ENCODE assay signal across 24 mouse cellular contexts in genomic region chr13:55871410-55871809, GRCm38 (mm10). TPM values are rescaled to one million over a fixed set of nuclear protein-coding genes. Genes with fewer than 3 reads are reported as not detected.
DNase-seq lines count a peak whose midpoint lies in the region; ATAC-seq and TF ChIP-seq lines count a peak whose summit lies in the region.
"Had no signal": no experiment of that assay in that cellular context is flagged by ENCODE, and none has a peak within 500 bp of the region (broad histone marks: within the 10 kb centered on the region; RNA-seq: fewer than 3 reads in every experiment).

No protein-coding gene starts in this region.

- H3K36me3 ChIP-seq in liver, adult 2 months (ENCODE audit: control insufficient read depth, insufficient read depth, low read length), result no peaks in the 10 kb centered on the region
- no peaks in the 10 kb centered on the region for H3K36me3 ChIP-seq in liver, embryonic 12.5 days
- H3K36me3 ChIP-seq in testis, adult 2 months (ENCODE audit: control insufficient read depth, insufficient read depth, low read length), result no peaks in the 10 kb centered on the region
- H3K36me3 ChIP-seq: embryonic facial prominence, embryonic 10.5 days; G1E; heart, embryonic 13.5 days; hindbrain, embryonic 13.5 days had no signal

- H3K27ac ChIP-seq in liver, adult 2 months (replicated peaks; ENCODE audit: insufficient read depth, low read depth, low read length), result no peak overlapping the region
- no peak overlapping the region for H3K27ac ChIP-seq in liver, embryonic 12.5 days
- H3K27ac ChIP-seq in testis, adult 2 months (ENCODE audit: control insufficient read depth, insufficient read depth, low read depth, low read length), result no peak overlapping the region
- no peak overlapping the region for H3K27ac ChIP-seq in bone marrow, adult 2 months (ENCODE audit: control insufficient read depth, insufficient read depth, low read depth, low read length, poor library complexity)
- H3K27ac ChIP-seq: embryonic facial prominence, embryonic 10.5 days; forebrain, embryonic 13.5 days; heart, embryonic 13.5 days; hindbrain, embryonic 13.5 days; hindbrain, postnatal 0 days had no signal

- 83% methylated on average over 7 of the region's 7 CpGs for WGBS in liver, adult 2 months
- 64% methylated on average over 7 of the region's 7 CpGs for WGBS in liver, embryonic 12.5 days (ENCODE audit: insufficient replicate concordance)
- WGBS in bone marrow, adult 2 months, result 74% methylated on average over 7 of the region's 7 CpGs

- no peak for DNase-seq in liver, adult 2 months (ENCODE audit: extremely low read depth, low read depth, low spot score)
- DNase-seq in testis, postnatal 14 days (ENCODE audit: low spot score), result no peak
- DNase-seq in frontal cortex, postnatal 25 days (ENCODE audit: low spot score in 2 of 2), result no peak
- DNase-seq in gastrocnemius, adult 18-20 months (ENCODE audit: low spot score), result no peak
- DNase-seq: adrenal gland, postnatal 14 days; cerebellum, adult 18-20 months; cerebellum, adult 9-11 months; forebrain, postnatal 0 days; gastrocnemius, postnatal 36 days; heart, adult 11 months; heart, postnatal 36 days had no signal

- no peak for TF ChIP-seq POLR2A in liver, adult 2 months (IDR thresholded peaks at IDR 0.05; ENCODE audit: extremely low read depth, insufficient read depth, low read length)
- no peak for TF ChIP-seq POLR2A in testis, adult 2 months (IDR thresholded peaks at IDR 0.05; ENCODE audit: control insufficient read depth, low read depth, low read length)
- TF ChIP-seq POLR2A in bone marrow, adult 2 months (IDR thresholded peaks at IDR 0.05; ENCODE audit: borderline replicate concordance, control insufficient read depth, low read depth, low read length), result no peak

- no peak overlapping the region for H3K4me3 ChIP-seq in liver, adult 2 months (ENCODE audit: insufficient read depth, low read depth, low read length)
- no peak overlapping the region for H3K4me3 ChIP-seq in liver, embryonic 12.5 days
- H3K4me3 ChIP-seq in testis, adult 2 months (ENCODE audit: control insufficient read depth, low read depth, low read length), result no peak overlapping the region
- no peak overlapping the region for H3K4me3 ChIP-seq in bone marrow, adult 2 months (replicated peaks; ENCODE audit: control insufficient read depth, low read depth, low read length)
- H3K4me3 ChIP-seq: embryonic facial prominence, embryonic 10.5 days; forebrain, embryonic 13.5 days; heart, embryonic 13.5 days; hindbrain, embryonic 13.5 days had no signal

- H3K27me3 ChIP-seq in liver, adult 2 months (ENCODE audit: control insufficient read depth, insufficient read depth, low read length), result no peaks in the 10 kb centered on the region
- no peaks in the 10 kb centered on the region for H3K27me3 ChIP-seq in liver, embryonic 12.5 days (replicated peaks)
- no peaks in the 10 kb centered on the region for H3K27me3 ChIP-seq in testis, adult 2 months (ENCODE audit: control insufficient read depth, insufficient read depth, low read length)
- H3K27me3 ChIP-seq: forebrain, embryonic 13.5 days; heart, embryonic 13.5 days had no signal

- peaks cover 9% of the 10 kb centered on the region for H3K9me3 ChIP-seq in liver, embryonic 12.5 days (replicated peaks)
- H3K9me3 ChIP-seq: hindbrain, embryonic 13.5 days had no signal

- no peak overlapping the region for H3K9ac ChIP-seq in liver, adult 2 months (ENCODE audit: low read depth, low read length)
- no peak overlapping the region for H3K9ac ChIP-seq in liver, embryonic 12.5 days
- H3K9ac ChIP-seq: forebrain, embryonic 13.5 days; forebrain, postnatal 0 days; heart, embryonic 13.5 days; hindbrain, embryonic 13.5 days had no signal

- H3K4me1 ChIP-seq in liver, adult 2 months (ENCODE audit: control insufficient read depth, insufficient read depth, low read length), result no peaks in the 10 kb centered on the region
- no peaks in the 10 kb centered on the region for H3K4me1 ChIP-seq in liver, embryonic 12.5 days
- no peaks in the 10 kb centered on the region for H3K4me1 ChIP-seq in testis, adult 2 months (ENCODE audit: control insufficient read depth, insufficient read depth, low read length)
- no peaks in the 10 kb centered on the region for H3K4me1 ChIP-seq in bone marrow, adult 2 months (ENCODE audit: control insufficient read depth, insufficient read depth, low read length)
- H3K4me1 ChIP-seq: forebrain, embryonic 13.5 days had no signal

- peak; percentile 9; the same call in 1 of the 2 replicates for TF ChIP-seq CTCF in liver, adult 2 months (IDR thresholded peaks at IDR 0.05; ENCODE audit: low read depth, low read length)
- peak; percentile 66; the same call in 1 of the 2 replicates for TF ChIP-seq CTCF in testis, adult 2 months (IDR thresholded peaks at IDR 0.05; ENCODE audit: control insufficient read depth, insufficient read depth, insufficient replicate concordance, low read depth, low read length)
- TF ChIP-seq CTCF in bone marrow, adult 2 months (IDR thresholded peaks at IDR 0.05; ENCODE audit: control insufficient read depth, insufficient read depth, low read length), result peak; percentile 16; the same call in 1 of the 2 replicates

- no peaks in the 10 kb centered on the region for H3K79me2 ChIP-seq in liver, adult 2 months (ENCODE audit: control insufficient read depth, insufficient read depth, low read length)

- ATAC-seq in liver, embryonic 12.5 days, result no peak
- ATAC-seq: activated CD4-positive, CD25-positive, alpha-beta regulatory T cell, adult 4 months; forebrain, embryonic 13.5 days; forebrain, postnatal 0 days; hindbrain, postnatal 0 days had no signal

- no peak overlapping the region for H3K4me2 ChIP-seq in liver, embryonic 12.5 days
- H3K4me2 ChIP-seq: forebrain, embryonic 13.5 days; heart, embryonic 13.5 days; hindbrain, embryonic 13.5 days had no signal

RNA-seq across cellular contexts. Expression of gene Pitx1, which starts 35.4 kb away (rescaled TPM):
- total RNA-seq in liver, adult 2 months (2014; rRNA removed), result not detected in 2 replicates
- not detected in 2 replicates for polyA plus RNA-seq in liver, adult 2 months (2012; rRNA removed)
- 0.69 and 0.88 TPM in 2 replicates for polyA plus RNA-seq in liver, embryonic 12.5 days (2016; fragmentation: Nextera tagmentation; extraction: Ambion mirVana)
- 0.04 and 0.05 TPM in 2 replicates for polyA plus RNA-seq in testis, adult 2 months (2012; rRNA removed)
- 0.82 and 0.92 TPM in 2 replicates for polyA plus RNA-seq in bone marrow, adult 2 months (2011; ENCODE audit: insufficient read depth, insufficient read length, low replicate concordance, missing spikeins)
- under 1 TPM; 0.21 TPM for total RNA-seq in gastrocnemius, adult 18-20 months (2021)
- total RNA-seq: adrenal gland, adult 18-20 months; adrenal gland, postnatal 14 days; forebrain, postnatal 0 days; G1E; heart, postnatal 36 days had no signal
- polyA plus RNA-seq: activated CD4-positive, CD25-positive, alpha-beta regulatory T cell, adult 4 months; C2C12; forebrain, embryonic 13.5 days; forebrain, postnatal 0 days; G1E; heart, postnatal 0 days; hindbrain, postnatal 0 days had no signal

Comparison
In these comparisons a context has a peak if more than half of its experiments do, and no peak if none do; other contexts are left out.
1. CTCF ChIP-seq: peak in every context shown above with its lines; median percentile 66 in testis, adult 2 months; 16 in bone marrow, adult 2 months; 9 in liver, adult 2 months.